In genomic region chr14:20702096-20702740, GRCm38 (mm10) we compare ENCODE assay signal across 8 mouse cellular contexts. TPM values are rescaled to one million over a fixed set of nuclear protein-coding genes. Genes with fewer than 3 reads are reported as not detected.
DNase-seq lines count a peak whose midpoint lies in the region; ATAC-seq and TF ChIP-seq lines count a peak whose summit lies in the region.

No protein-coding gene starts in this region.

- 4% methylated on average over 15 of the region's 15 CpGs for WGBS in lung, embryonic 16.5 days
- 10% methylated on average over 15 of the region's 15 CpGs for WGBS in embryonic facial prominence, embryonic 13.5 days
- WGBS in limb, embryonic 10.5 days: 14% methylated on average over 15 of the region's 15 CpGs
- WGBS in olfactory bulb, adult 2 months: 9% methylated on average over 15 of the region's 15 CpGs

- DNase-seq in lung, postnatal 25 days (ENCODE audit: low spot score): no peak
- DNase-seq in limb, embryonic 10.5 days (ENCODE audit: low spot score): no peak
- DNase-seq in left cerebral cortex, postnatal 36 days (ENCODE audit: low spot score in 2 of 2): no peak
- DNase-seq in adrenal gland, postnatal 25 days: no peak
- no peak for DNase-seq in lung, postnatal 36 days

- no peaks in the 10 kb centered on the region for H3K9me3 ChIP-seq in lung, embryonic 16.5 days (ENCODE audit: control insufficient read depth, low read length)
- no peaks in the 10 kb centered on the region for H3K9me3 ChIP-seq in embryonic facial prominence, embryonic 13.5 days
- H3K9me3 ChIP-seq in limb, embryonic 10.5 days (replicated peaks): no peaks in the 10 kb centered on the region

- no peak for TF ChIP-seq POLR2A in olfactory bulb, adult 2 months (IDR thresholded peaks at IDR 0.05; ENCODE audit: insufficient read depth, low read depth, low read length)

- H3K9ac ChIP-seq in lung, embryonic 16.5 days (ENCODE audit: low read length): peak overlapping the region; percentile 83
- peak overlapping the region; percentile 86 for H3K9ac ChIP-seq in embryonic facial prominence, embryonic 13.5 days

- peak; percentile 40; the same call in 1 of the 2 replicates for ATAC-seq in lung, embryonic 16.5 days (ENCODE audit: low read depth)
- ATAC-seq in embryonic facial prominence, embryonic 13.5 days (ENCODE audit: insufficient number of reproducible peaks, insufficient read depth, low FRiP score, low TSS enrichment, low read depth): no peak

- intact Hi-C loops in left cerebral cortex, postnatal 36 days (cut with DNase I): no loop called here

- H3K4me3 ChIP-seq in lung, embryonic 16.5 days (ENCODE audit: low read length): peak overlapping the region; percentile 83
- H3K4me3 ChIP-seq in embryonic facial prominence, embryonic 13.5 days: peak overlapping the region; percentile 81
- peak overlapping the region; percentile 75 for H3K4me3 ChIP-seq in limb, embryonic 10.5 days
- peak overlapping the region; percentile 94 for H3K4me3 ChIP-seq in olfactory bulb, adult 2 months (ENCODE audit: insufficient read depth, low read depth, low read length)

- H3K36me3 ChIP-seq in lung, embryonic 16.5 days (ENCODE audit: control insufficient read depth, insufficient read depth, low read length): peaks cover 3% of the 10 kb centered on the region; the same call in 1 of the 2 replicates
- H3K36me3 ChIP-seq in embryonic facial prominence, embryonic 13.5 days: peaks cover 20% of the 10 kb centered on the region
- H3K36me3 ChIP-seq in limb, embryonic 10.5 days: peaks cover 46% of the 10 kb centered on the region

- no peak for TF ChIP-seq CTCF in olfactory bulb, adult 2 months (IDR thresholded peaks at IDR 0.05; ENCODE audit: insufficient read depth, low read depth, low read length)

- peak overlapping the region; percentile 78 for H3K27ac ChIP-seq in lung, embryonic 16.5 days (ENCODE audit: low read length)
- H3K27ac ChIP-seq in embryonic facial prominence, embryonic 13.5 days: peak overlapping the region; percentile 87
- H3K27ac ChIP-seq in limb, embryonic 10.5 days: peak overlapping the region; percentile 95
- H3K27ac ChIP-seq in olfactory bulb, adult 2 months (ENCODE audit: insufficient read depth, low read depth, low read length): peak overlapping the region; percentile 65

- peak overlapping the region; percentile 70 for H3K4me2 ChIP-seq in lung, embryonic 16.5 days (ENCODE audit: low read depth, low read length)
- peak overlapping the region; percentile 65 for H3K4me2 ChIP-seq in embryonic facial prominence, embryonic 13.5 days

- no peaks in the 10 kb centered on the region for H3K27me3 ChIP-seq in lung, embryonic 16.5 days (ENCODE audit: control insufficient read depth, insufficient read depth, low read depth, low read length)
- no peaks in the 10 kb centered on the region for H3K27me3 ChIP-seq in embryonic facial prominence, embryonic 13.5 days
- no peaks in the 10 kb centered on the region for H3K27me3 ChIP-seq in limb, embryonic 10.5 days (ENCODE audit: low read depth, poor library complexity, severe bottlenecking)

- H3K4me1 ChIP-seq in lung, embryonic 16.5 days (replicated peaks; ENCODE audit: control insufficient read depth, insufficient read depth, low read length): peaks cover 29% of the 10 kb centered on the region
- H3K4me1 ChIP-seq in embryonic facial prominence, embryonic 13.5 days: peaks cover 48% of the 10 kb centered on the region
- peaks cover 23% of the 10 kb centered on the region for H3K4me1 ChIP-seq in limb, embryonic 10.5 days
- H3K4me1 ChIP-seq in olfactory bulb, adult 2 months (ENCODE audit: control insufficient read depth, insufficient read depth, low read length): peaks cover 4% of the 10 kb centered on the region; the same call in 1 of the 2 replicates

RNA-seq across cellular contexts. Expression of gene Chchd1, which starts 0.6 kb away (rescaled TPM):
- 191 and 192 TPM in 2 replicates for polyA plus RNA-seq in lung, embryonic 16.5 days (2015; fragmentation: Nextera tagmentation; extraction: Ambion mirVana)
- 193 and 219 TPM in 2 replicates for polyA plus RNA-seq in embryonic facial prominence, embryonic 13.5 days (2015; fragmentation: Nextera tagmentation; extraction: Ambion mirVana)
- polyA plus RNA-seq in limb, embryonic 10.5 days (2016; fragmentation: Nextera tagmentation; extraction: Ambion mirVana): 238 and 280 TPM in 2 replicates
- polyA plus RNA-seq in olfactory bulb, adult 2 months (2012; ENCODE audit: insufficient read depth, insufficient read length, low replicate concordance, missing spikeins): not detected in 2 replicates
- 10 to 100 TPM; 45.5 to 50.4 TPM for total RNA-seq in left cerebral cortex, postnatal 36 days (2021)
- 70.4 and 90.7 TPM in 2 replicates for total RNA-seq in adrenal gland, postnatal 25 days (2021)

RNA-seq across cellular contexts. Expression of gene Zswim8, which starts 5.1 kb away (rescaled TPM):
- polyA plus RNA-seq in lung, embryonic 16.5 days (2015; fragmentation: Nextera tagmentation; extraction: Ambion mirVana): 29.3 and 30.4 TPM in 2 replicates
- polyA plus RNA-seq in embryonic facial prominence, embryonic 13.5 days (2015; fragmentation: Nextera tagmentation; extraction: Ambion mirVana): 45.1 and 49.6 TPM in 2 replicates
- polyA plus RNA-seq in limb, embryonic 10.5 days (2016; fragmentation: Nextera tagmentation; extraction: Ambion mirVana): 32.5 and 39.3 TPM in 2 replicates
- polyA plus RNA-seq in olfactory bulb, adult 2 months (2012; ENCODE audit: insufficient read depth, insufficient read length, low replicate concordance, missing spikeins): 307 TPM in 1 of 2 replicates, not detected in the other
- 100 to 1,000 TPM; 131 to 196 TPM for total RNA-seq in left cerebral cortex, postnatal 36 days (2021)
- 116 and 146 TPM in 2 replicates for total RNA-seq in adrenal gland, postnatal 25 days (2021)

RNA-seq across cellular contexts. Expression of gene Fut11, which starts 7.5 kb away (rescaled TPM):
- 29.4 and 30.7 TPM in 2 replicates for polyA plus RNA-seq in lung, embryonic 16.5 days (2015; fragmentation: Nextera tagmentation; extraction: Ambion mirVana)
- polyA plus RNA-seq in embryonic facial prominence, embryonic 13.5 days (2015; fragmentation: Nextera tagmentation; extraction: Ambion mirVana): 25.1 and 26.2 TPM in 2 replicates
- 18.2 and 20.4 TPM in 2 replicates for polyA plus RNA-seq in limb, embryonic 10.5 days (2016; fragmentation: Nextera tagmentation; extraction: Ambion mirVana)
- not detected in 2 replicates for polyA plus RNA-seq in olfactory bulb, adult 2 months (2012; ENCODE audit: insufficient read depth, insufficient read length, low replicate concordance, missing spikeins)
- total RNA-seq in left cerebral cortex, postnatal 36 days (2021): 10 to 100 TPM; 16.7 to 18.7 TPM
- 18.0 and 22.5 TPM in 2 replicates for total RNA-seq in adrenal gland, postnatal 25 days (2021)

RNA-seq across cellular contexts. Expression of gene Sec24c, which starts 28.1 kb away (rescaled TPM):
- 93.3 and 95.6 TPM in 2 replicates for polyA plus RNA-seq in lung, embryonic 16.5 days (2015; fragmentation: Nextera tagmentation; extraction: Ambion mirVana)
- 90.7 and 93.3 TPM in 2 replicates for polyA plus RNA-seq in embryonic facial prominence, embryonic 13.5 days (2015; fragmentation: Nextera tagmentation; extraction: Ambion mirVana)
- polyA plus RNA-seq in limb, embryonic 10.5 days (2016; fragmentation: Nextera tagmentation; extraction: Ambion mirVana): 113 and 122 TPM in 2 replicates
- polyA plus RNA-seq in olfactory bulb, adult 2 months (2012; ENCODE audit: insufficient read depth, insufficient read length, low replicate concordance, missing spikeins): 190 and 558 TPM in 2 replicates
- total RNA-seq in left cerebral cortex, postnatal 36 days (2021): 100 to 1,000 TPM in 1 of 2 experiments, 10 to 100 TPM in 1; 94.0 to 126 TPM
- 119 and 125 TPM in 2 replicates for total RNA-seq in adrenal gland, postnatal 25 days (2021)

RNA-seq across cellular contexts. Expression of gene Ndst2, which starts 32.1 kb away (rescaled TPM):
- polyA plus RNA-seq in lung, embryonic 16.5 days (2015; fragmentation: Nextera tagmentation; extraction: Ambion mirVana): 26.6 and 29.9 TPM in 2 replicates
- 27.5 and 28.5 TPM in 2 replicates for polyA plus RNA-seq in embryonic facial prominence, embryonic 13.5 days (2015; fragmentation: Nextera tagmentation; extraction: Ambion mirVana)
- 27.9 and 29.2 TPM in 2 replicates for polyA plus RNA-seq in limb, embryonic 10.5 days (2016; fragmentation: Nextera tagmentation; extraction: Ambion mirVana)
- polyA plus RNA-seq in olfactory bulb, adult 2 months (2012; ENCODE audit: insufficient read depth, insufficient read length, low replicate concordance, missing spikeins): not detected in 2 replicates
- total RNA-seq in left cerebral cortex, postnatal 36 days (2021): 10 to 100 TPM; 17.4 to 20.5 TPM
- 33.5 and 36.2 TPM in 2 replicates for total RNA-seq in adrenal gland, postnatal 25 days (2021)

Comparison
In these comparisons a context has a peak if more than half of its experiments do, and no peak if none do; other contexts are left out.
1. RNA of gene Chchd1, which starts 0.6 kb away (polyA plus RNA-seq): 238 to 280 TPM in limb, embryonic 10.5 days, 193 to 219 TPM in embryonic facial prominence, embryonic 13.5 days and 191 to 192 TPM in lung, embryonic 16.5 days; not detected in olfactory bulb, adult 2 months; every median in the first group is over 100 times any median in the second.
2. RNA of gene Fut11, which starts 7.5 kb away (polyA plus RNA-seq): 29.4 to 30.7 TPM in lung, embryonic 16.5 days, 25.1 to 26.2 TPM in embryonic facial prominence, embryonic 13.5 days and 18.2 to 20.4 TPM in limb, embryonic 10.5 days; not detected in olfactory bulb, adult 2 months; every median in the first group is over 10 times any median in the second.
3. Peak in every context shown above with its lines, with median percentiles within 50 percentile points of each other: H3K27ac ChIP-seq and H3K4me3 ChIP-seq.